Mouse (Mus musculus): ENCODE data around the gene Magi3. TPM values are rescaled to one million over a fixed set of nuclear protein-coding genes. Genes with fewer than 3 reads are reported as not detected.

Magi3 gene
- total RNA-seq, 2 experiments from 2014 or later: 1.7 to 4.3 TPM

DNA sequence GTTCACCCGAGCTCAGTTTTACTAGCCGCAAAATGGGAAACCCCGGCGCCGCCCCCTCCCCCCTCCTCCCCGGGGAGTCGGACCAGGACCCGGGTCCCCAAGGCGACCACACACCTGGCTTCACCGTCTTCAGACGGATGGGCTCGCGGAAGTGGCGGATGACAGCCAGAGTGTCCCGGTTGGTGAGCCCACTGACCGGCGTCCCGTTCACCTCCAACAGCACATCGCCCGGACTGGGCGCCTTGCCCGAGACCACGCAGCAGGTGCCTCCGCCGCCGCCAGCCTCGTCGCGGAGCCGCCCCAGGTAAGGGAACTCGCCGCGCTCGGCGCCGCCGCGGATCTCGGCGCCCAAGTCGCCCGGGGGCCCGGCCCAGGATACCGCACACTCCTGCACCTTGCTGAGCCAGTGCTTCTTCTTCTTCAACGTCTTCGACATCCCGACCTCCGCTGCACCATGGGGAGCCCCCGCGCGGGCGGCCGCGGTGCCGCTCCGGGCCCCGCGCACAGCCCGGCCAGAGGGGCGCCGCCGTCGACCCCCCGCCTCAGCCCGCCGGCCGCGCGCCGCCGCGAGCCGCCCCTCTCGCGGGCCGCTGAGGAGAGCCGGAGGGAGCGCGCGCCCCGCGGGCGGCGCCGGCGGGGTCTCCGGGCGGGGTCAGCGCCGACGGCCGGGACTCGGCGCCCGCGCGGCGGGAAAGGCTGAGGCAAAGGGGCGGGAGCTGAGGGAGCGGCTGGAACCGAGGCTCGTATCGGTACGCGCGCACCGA is 461 bp downstream of the Magi3 start:
- ATAC-seq (replicated peaks; ENCODE audit: low FRiP score, poor library complexity, severe bottlenecking): no peak

DNA sequence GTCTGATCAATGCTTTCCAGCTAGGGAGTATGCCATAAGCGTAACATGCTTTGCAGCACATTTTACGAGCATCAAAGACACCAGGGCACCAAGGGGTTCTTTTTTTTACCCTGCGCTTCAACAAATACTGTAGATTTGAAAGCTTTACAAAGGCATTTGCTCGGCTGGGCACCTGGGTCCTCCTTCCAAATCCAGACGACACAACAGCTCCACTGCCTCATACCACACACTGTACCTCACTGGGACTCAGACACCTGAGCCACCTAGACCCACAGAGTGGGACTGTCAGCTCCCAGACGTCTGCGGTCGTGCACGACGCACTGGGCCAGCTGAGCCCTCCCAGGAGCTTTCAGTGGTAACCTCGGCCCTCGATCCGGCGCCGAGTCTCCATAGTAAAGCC is 1.2 kb downstream of the Magi3 start:
- ATAC-seq (replicated peaks; ENCODE audit: low FRiP score, poor library complexity, severe bottlenecking): no peak

DNA sequence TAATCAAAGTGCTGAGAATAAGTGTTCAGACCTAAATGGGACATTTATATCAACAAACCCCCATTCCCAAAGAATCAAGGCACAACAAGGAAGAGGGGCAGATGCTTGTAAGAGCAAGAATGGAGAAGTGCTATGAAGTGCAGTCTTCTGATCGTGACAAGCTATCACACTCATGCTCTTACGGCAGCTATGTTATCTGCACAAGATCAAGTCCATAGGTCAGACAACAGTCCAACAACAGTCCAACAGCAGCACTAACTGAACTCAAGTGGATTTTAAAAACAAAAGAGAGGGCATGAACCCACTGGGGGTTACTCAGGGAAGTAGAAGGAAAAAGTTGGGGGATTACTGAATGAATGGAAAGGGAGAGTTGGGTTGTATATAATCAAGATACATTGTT is 30.4 kb downstream of the Magi3 start:
- ATAC-seq (replicated peaks; ENCODE audit: low FRiP score, poor library complexity, severe bottlenecking): no peak

DNA sequence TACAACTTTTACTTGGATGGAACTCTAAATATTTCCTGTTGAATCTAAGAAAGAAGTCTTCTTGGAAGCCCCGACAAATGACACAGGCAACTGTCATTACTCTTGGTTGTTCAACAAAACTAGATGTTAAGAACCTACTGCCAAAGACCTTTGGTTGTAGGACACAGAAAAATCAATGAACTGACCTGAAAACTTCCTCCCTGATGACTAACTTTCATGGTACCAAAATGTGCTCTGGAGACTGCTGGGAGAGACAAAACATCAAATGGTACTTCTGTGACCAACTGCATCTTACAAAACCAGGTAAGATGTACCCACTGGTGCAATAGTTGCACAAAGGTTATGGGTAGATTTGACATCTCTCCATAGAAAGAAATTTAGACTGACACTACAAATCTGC is 30.9 kb downstream of the Magi3 start:
- ATAC-seq (replicated peaks; ENCODE audit: low FRiP score, poor library complexity, severe bottlenecking): no peak

DNA sequence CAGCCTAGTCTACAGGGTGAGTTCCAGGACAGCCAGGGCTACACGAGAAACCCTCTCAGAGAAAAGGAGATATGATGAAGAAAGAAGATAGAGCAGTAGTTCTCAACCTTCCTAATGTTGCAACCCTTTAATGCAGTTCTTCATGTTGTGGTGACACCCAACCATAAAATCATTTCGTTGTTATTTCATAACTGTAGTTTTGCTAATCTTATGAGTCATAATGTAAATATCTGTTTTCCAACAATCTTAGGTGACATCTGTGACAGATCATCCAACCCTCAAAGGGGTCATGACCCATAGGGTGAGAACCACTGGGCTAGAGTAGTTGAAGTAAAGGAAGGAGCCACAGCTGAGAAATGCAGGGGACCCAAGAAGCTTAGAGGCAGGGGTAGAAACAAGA is 35.9 kb downstream of the Magi3 start:
- no peak for ATAC-seq (replicated peaks; ENCODE audit: low FRiP score, poor library complexity, severe bottlenecking)

DNA sequence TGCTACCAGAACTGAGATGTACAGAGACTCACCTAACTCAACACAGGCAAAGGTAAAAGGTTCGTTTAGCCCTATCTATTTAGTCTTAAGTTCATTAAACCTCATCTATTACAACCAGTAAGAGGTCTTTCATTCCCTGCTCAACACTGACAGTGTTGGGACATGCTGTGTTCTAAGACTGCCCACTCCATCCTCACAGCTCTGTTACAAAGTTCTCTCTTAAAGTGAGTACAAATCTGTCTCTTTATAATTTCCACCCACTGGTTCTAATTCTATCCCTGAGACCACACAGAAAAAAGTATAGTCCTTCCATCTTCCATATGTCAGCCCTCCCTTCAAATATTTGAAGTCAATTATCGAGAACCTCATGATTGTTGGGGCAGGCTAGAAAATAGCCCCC is 36.5 kb downstream of the Magi3 start:
- ATAC-seq (replicated peaks; ENCODE audit: low FRiP score, poor library complexity, severe bottlenecking): no peak

DNA sequence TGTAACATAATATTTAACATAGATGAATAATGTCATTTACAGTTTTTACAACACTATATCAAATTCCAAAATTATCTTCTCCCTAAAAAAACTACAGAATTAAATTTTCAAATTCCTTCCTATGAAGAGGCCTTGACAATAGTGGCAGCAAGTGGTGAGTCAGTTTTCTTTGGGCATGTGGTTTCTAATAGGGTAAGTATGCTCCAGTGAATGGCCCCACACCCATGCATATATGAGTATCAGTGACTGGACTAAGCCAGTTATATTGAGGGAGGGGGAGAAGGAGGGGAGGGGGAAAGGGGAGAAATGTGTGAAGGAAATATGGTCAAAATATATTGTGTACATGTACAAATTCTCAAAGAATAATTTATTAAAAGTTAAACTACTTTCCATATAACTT is 37.5 kb downstream of the Magi3 start:
- ATAC-seq (replicated peaks; ENCODE audit: low FRiP score, poor library complexity, severe bottlenecking): no peak

DNA sequence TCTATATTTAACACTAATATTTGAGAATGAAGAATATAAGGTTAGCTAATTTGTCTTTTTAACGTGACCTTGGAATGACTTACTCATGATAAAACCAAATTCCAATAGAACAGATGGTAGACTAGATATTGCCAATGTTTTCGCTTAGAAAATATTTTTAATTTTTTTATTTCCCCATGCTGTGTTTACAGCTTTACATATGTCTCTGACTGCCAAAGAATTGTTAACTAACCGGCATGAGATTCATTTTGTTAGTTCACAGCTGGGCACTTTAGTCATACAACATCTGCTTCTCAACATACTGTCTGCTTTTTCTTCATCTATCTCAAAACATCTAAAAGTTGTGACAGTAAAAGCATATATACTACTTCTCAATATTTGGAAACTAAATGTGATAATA is 58.8 kb downstream of the Magi3 start:
- no peak for ATAC-seq (replicated peaks; ENCODE audit: low FRiP score, poor library complexity, severe bottlenecking)

DNA sequence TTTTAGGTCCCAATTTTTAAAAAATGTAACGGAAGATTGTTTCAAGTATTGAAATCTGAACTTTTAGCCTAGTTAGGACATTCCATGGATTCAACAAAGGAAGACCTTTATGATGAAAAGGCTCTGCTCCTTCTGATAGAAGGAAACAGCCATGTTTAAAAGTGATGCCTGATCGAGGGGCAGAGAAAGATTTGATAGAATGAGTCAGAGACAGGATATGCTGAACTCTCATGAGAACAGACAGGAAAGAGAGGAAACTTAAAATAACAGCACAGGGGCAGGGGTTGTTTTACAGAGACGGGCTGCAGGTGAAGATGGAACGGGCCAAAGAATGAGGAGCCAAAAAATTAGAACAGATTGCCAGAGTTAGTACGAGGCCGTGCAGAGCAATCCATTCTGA is 59.6 kb downstream of the Magi3 start:
- no peak for ATAC-seq (replicated peaks; ENCODE audit: low FRiP score, poor library complexity, severe bottlenecking)

DNA sequence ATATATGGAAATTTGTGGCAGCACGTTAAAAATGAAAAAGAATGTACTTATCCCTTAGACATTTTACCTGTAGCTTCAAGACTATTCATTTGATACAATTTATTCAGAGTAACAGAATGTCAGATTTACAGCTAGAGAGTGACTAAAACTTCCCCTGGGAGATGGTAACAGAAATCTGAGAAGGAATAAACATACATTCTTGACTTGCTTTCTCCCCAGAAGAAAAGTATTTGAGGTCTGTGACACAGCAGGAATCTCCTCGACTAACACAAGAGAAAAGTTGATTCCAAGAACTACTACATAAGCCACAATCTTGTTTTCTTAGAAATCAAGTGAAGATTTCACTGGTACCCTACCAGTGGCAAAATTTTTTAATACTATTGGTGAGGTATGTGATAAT is 70.0 kb downstream of the Magi3 start:
- no peak for ATAC-seq (replicated peaks; ENCODE audit: low FRiP score, poor library complexity, severe bottlenecking)

DNA sequence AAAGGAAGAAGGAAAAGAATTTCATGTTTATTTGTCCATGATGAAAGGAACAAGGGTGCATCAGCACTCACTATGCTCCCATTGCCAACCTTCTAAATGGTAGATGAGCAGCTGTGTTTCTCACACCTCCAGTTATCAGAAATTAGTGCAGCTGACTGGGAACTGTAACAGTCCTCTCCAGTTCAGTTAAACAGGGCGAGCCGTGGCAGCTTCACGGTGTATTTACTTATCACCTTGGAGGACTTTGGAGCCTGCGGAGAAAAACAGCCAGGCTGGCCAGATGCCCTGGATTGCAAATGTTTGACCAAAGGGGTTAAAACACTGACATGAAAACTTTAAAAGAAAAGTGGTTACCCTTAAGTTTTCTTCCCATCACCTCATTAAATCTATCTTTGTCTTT is 77.8 kb downstream of the Magi3 start:
- no peak for ATAC-seq (replicated peaks; ENCODE audit: low FRiP score, poor library complexity, severe bottlenecking)

DNA sequence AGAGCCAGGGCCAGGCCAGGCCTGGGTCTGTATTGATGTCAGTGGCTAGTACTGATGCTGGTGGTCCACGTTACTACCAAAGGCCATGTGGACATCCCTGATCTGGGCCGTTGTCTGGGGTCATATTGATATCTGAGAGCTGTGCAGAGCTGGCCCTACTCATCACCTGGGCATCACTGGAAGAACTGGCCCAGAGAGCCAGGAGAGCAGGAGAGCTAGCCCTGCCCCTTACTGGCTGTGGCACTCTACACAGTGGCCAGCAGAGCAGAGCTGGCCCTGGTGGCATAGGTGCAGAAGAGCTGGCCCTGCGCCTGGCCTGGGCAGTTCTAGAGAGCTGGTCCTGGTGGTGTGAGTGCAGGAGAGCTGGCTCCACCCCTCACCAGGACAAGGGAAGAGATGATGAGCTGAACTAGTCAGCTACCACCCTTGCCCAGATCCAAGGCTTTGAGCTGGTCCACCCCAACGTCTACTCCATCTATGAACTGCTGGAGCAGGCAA is 81.2 kb downstream of the Magi3 start:
- ATAC-seq (replicated peaks; ENCODE audit: low FRiP score, poor library complexity, severe bottlenecking): no peak

DNA sequence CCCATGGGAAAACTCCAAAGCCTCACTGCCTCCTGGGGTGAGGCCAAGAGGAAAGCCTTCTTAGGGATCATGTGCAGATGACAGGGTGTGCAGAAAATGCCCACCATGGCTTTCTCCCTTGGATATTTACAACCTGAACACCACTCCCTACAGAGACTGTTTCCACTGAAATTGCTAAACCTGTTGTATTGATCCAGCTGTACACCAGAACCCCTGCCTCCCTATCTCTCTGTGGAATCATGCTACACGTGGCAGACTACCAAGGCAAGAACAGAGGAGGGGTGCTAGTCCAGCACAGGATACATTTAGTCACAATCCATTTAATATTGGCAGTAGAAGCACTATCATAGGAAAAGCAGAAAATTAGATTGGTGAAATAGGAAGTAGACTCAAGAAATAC is 94.5 kb downstream of the Magi3 start:
- ATAC-seq (replicated peaks; ENCODE audit: low FRiP score, poor library complexity, severe bottlenecking): no peak

DNA sequence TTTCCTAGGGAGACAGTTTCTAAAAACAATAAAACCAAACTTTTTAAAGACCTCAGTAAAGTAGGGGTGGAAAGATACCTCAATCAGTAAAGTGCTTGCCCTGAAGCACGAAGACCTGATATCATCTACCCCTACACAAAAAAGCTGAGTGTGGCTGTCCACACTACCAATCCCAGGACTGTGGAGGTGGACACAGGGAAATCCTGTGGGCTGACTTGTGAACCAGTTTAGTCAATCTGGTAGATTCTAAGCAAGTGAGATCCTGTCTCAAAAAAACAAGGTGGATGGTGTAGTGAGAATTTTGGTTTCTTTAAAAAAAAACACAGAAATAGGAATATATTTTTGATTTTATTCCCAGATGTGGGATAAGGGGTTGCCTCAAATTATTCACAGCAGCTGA is 96.3 kb downstream of the Magi3 start:
- no peak for ATAC-seq (replicated peaks; ENCODE audit: low FRiP score, poor library complexity, severe bottlenecking)

DNA sequence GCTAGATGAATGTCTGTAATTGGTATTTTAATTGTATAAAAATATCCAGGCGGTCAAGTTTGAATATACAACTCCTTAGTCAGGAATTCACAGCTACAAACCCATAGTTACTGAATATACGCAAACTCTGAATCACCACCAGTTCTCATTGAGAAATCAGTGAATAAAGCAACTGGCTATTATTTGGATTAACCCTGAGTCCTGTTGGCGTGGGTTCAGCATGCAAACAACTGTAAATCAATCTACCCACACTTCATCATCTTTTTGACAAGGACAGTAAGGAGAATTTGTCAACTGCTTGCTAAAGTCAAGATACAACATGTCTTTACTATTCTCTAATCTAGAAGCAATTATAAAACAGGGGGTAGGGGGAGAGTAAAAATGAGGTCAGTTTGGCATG is 110.7 kb downstream of the Magi3 start:
- no peak for ATAC-seq (replicated peaks; ENCODE audit: low FRiP score, poor library complexity, severe bottlenecking)

DNA sequence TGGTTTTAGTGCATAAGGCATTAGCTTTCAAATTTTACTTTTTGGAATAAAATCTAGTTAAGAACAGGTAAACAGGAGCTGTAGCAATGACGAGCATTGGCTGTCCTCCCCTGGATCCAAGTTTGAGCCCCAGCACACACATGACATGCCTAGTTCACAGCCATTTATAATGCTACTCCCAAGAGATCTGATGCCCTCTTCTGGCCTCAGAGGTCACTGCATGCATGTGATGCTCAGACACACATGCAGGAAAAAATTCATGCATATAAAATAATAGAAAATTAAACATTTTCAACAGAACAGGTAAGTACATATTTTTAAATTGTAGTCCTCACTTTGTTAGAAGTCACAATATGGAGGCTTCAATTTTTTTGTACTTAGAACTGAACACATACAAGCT is 115.2 kb downstream of the Magi3 start:
- peak; percentile 64 for ATAC-seq (replicated peaks; ENCODE audit: low FRiP score, poor library complexity, severe bottlenecking)

DNA sequence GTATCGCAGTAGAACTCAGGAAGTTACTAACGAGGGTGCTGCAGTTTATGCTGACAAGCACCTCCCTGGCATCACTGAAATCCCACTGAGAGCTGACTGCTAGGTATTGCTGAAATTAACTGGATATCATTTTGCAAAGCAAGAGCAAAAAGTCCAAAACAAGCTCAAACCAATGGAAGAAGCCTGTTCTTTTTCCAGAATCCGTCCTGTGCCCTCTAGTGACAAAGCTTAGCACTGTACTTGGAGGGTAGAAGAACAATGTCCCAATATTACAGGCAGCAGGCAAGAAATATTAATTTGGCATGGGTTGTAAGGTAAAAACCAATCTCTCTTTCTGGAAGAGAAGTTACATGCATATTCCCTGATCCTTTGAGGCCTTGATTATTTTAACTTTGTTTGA is 118.5 kb downstream of the Magi3 start:
- no peak for ATAC-seq (replicated peaks; ENCODE audit: low FRiP score, poor library complexity, severe bottlenecking)

DNA sequence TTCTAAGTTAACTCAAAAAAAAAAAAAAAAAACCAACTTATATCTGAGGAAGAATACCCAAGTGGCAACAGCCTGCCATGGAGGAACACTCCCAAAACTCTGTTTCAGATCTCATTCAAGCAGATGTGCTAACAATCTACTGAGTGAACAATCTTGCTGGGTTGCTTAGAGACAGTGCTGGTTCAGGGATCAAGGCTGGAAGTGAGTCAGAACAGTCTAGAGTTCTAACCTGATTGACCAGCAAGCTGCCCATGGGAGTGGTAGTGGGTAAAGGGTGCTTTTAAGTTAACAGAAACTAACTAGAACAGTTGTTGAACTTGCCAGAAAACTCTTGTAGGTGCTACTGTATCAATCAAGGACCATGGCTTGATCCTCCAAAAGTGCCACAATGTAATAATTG is 118.9 kb downstream of the Magi3 start:
- ATAC-seq (replicated peaks; ENCODE audit: low FRiP score, poor library complexity, severe bottlenecking): no peak

DNA sequence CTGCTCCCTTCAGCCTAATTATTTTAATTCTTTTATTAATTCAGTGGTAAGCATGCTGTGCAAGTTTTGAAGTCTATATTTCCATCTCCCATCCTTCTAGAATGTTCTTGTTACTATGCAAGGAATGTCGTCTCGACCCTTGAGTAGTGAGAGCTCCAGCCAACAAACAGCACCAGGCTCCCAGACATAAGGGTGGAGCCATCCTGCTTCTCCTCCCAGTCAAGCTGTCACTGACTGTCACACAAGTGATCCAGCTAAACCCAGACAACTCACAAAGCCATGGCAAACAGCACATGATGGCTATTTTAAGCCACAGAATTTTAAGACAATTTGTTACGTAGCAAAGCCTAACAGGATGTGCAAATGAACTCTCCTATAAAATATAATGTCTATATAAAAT is 124.2 kb downstream of the Magi3 start:
- ATAC-seq (replicated peaks; ENCODE audit: low FRiP score, poor library complexity, severe bottlenecking): no peak

DNA sequence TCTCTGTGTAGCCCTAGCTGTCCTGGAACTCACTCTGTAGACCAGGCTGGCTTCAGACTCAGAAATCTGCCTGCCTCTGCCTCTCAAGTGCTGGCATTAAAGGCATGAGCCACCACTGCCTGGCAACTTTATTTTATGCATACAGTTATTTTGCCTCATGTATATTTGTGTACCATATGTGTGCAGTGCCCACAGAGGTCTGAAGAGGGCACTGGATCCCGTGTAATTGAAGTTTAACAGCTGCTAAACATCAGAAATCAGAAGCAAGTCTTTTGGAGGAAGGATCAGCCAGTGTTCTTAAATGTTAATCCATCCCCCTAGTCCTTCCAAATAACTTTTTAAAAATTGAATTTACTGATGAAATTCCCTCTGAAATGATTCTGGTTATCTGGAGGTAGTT is 125.5 kb downstream of the Magi3 start:
- no peak for ATAC-seq (replicated peaks; ENCODE audit: low FRiP score, poor library complexity, severe bottlenecking)

DNA sequence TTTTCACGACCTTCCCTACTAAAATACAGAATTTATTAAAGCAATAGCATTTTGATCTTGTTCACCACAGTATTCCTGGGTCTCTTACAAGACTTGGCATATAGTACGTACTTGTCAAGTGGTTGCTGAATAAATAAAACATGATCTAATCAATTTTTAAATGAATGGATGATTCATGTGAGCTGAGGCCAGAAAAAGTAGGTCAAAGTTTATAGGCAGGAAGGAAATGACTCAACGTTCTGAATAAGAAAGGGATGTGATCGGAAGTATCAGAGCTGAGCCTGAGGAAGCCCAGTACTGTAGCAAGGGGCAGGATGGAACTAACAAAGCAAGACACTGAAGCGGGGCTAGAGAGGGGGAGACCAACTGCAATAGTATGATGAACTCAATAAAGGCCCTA is 127.4 kb downstream of the Magi3 start:
- no peak for ATAC-seq (replicated peaks; ENCODE audit: low FRiP score, poor library complexity, severe bottlenecking)

DNA sequence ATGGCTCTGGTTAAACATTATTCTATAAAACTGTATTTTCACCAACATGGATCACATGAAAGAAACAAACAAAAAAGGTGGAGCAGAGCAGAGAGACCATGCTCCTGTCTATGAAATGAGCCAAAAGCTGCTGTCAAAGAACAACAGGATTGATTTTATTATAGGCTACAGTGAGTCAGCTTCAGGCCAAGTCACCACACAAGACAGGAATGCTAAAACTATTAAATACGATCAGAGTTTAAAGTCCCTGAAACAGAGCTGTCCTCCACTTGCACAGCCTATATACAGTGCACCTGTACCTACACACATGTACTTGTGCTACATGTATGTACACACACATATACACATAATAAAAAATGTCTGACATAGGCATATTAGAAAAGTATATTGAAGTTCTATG is 138.1 kb downstream of the Magi3 start:
- no peak for ATAC-seq (replicated peaks; ENCODE audit: low FRiP score, poor library complexity, severe bottlenecking)
